Mouse (Mus musculus) hindbrain, embryonic 11.5 days (tissue): ENCODE results near the gene Cdc37. TPM values are rescaled to one million over a fixed set of nuclear protein-coding genes. Genes with fewer than 3 reads are reported as not detected.

Experiments
- ATAC-seq: fragments of 200-750 bp; cut with Nextera tagmentation; 2 replicates; pipeline ENCODE4 v1.8.0; 2017; ENCODE audit warnings: mild to moderate bottlenecking, moderate TSS enrichment, moderate library complexity; ENCODE audit not compliant: low FRiP score
- DNase-seq: peaks from one replicate; pipeline ENCODE4 v3.0.0-alpha.2; 2015; ENCODE audit warnings: low spot score
- H3K27ac ChIP-seq: fragments of 300-500 bp; sonication (generic); 2 replicates; pipeline ENCODE4 v1.5.1; 2014; ENCODE audit warnings: mild to moderate bottlenecking, low read depth, low read length
- H3K27me3 ChIP-seq: fragments of 300-500 bp; sonication (generic); 2 replicates; pipeline ENCODE4 v1.6.1; 2014; ENCODE audit warnings: mild to moderate bottlenecking, low read length, moderate library complexity, mixed read lengths; ENCODE audit not compliant: control insufficient read depth, insufficient read depth
- H3K36me3 ChIP-seq: fragments of 300-500 bp; sonication (generic); 2 replicates; pipeline ENCODE4 v1.6.1; 2014; ENCODE audit warnings: mild to moderate bottlenecking, low read length, moderate library complexity, mixed read lengths; ENCODE audit not compliant: control insufficient read depth, insufficient read depth
- H3K4me1 ChIP-seq: fragments of 300-500 bp; sonication (generic); replicated peaks from 2 replicates; pipeline ENCODE4 v1.6.1; 2014; ENCODE audit warnings: low read length, mixed read lengths; ENCODE audit not compliant: control insufficient read depth, insufficient read depth
- H3K4me2 ChIP-seq: fragments of 300-500 bp; sonication (generic); replicated peaks from 2 replicates; pipeline ENCODE4 v1.6.1; 2014; ENCODE audit warnings: mild to moderate bottlenecking, low read depth, low read length
- H3K4me3 ChIP-seq: fragments of 300-500 bp; sonication (generic); 2 replicates; pipeline ENCODE4 v1.5.1; 2014; ENCODE audit warnings: low read depth, low read length
- H3K9ac ChIP-seq: fragments of 300-500 bp; sonication (generic); 2 replicates; pipeline ENCODE4 v1.6.1; 2014; ENCODE audit warnings: low read depth, low read length
- H3K9me3 ChIP-seq: fragments of 300-500 bp; sonication (generic); 2 replicates; pipeline ENCODE4 v1.6.1; 2016; ENCODE audit warnings: low read length; ENCODE audit not compliant: control insufficient read depth
- WGBS: fragments of 180-500 bp; shearing (Covaris S2); extraction: QIAGEN DNeasy Blood & Tissue Kit; methylation state at CpG from one replicate; pipeline ENCODE4 v1.1.7; 2014; 5-methylcytosine and 5-hydroxymethylcytosine counted together
- polyA plus RNA-seq: library from polyadenylated mRNA; unstranded; fragments of >200 nt; fragmentation: Nextera tagmentation; extraction: Ambion mirVana; gene quantifications from 2 replicates; pipeline ENCODE4 v1.2.1, GENCODE M21; 2014

The Cdc37 gene
- polyA plus RNA-seq, 1 experiment from 2014 or later, result 306 TPM

- no peak overlapping the region for H3K9ac ChIP-seq
- 0 out of 2 replicates have a peak overlapping the region, but pooled peaks have one; percentile 8 for H3K4me3 ChIP-seq
- H3K27me3 ChIP-seq, result peaks cover 52% of the 10 kb centered on the region
- no peak overlapping the region for H3K4me2 ChIP-seq
- under 1% methylated on average over 26 of the region's 26 CpGs for WGBS
- H3K36me3 ChIP-seq, result no peaks in the 10 kb centered on the region
- peak; percentile 25 for DNase-seq
- no peaks in the 10 kb centered on the region for H3K9me3 ChIP-seq
- H3K4me1 ChIP-seq, result peaks cover 17% of the 10 kb centered on the region; the same call in 1 of the 2 replicates
- no peak overlapping the region for H3K27ac ChIP-seq
- no peak for ATAC-seq
These were observed 14.3 kb upstream of the Cdc37 start for GRCm38 (mm10) chr9:21164072-21164471.

GRCm38 (mm10) chr9:21163086-21164050, 13.6 kb upstream of the Cdc37 start:
- Histone ChIP-seq H3K4me3 (no peak overlapping the region), H3K9me3 (no peaks in the 10 kb centered on the region), H3K9ac (no peak overlapping the region), H3K27me3 (peaks cover 52% of the 10 kb centered on the region), H3K36me3 (no peaks in the 10 kb centered on the region), H3K27ac (no peak overlapping the region), H3K4me2 (no peak overlapping the region), H3K4me1 (peaks cover 16% of the 10 kb centered on the region; the same call in 1 of the 2 replicates)
- DNase-seq (no peak), ATAC-seq (no peak)
- WGBS, result 33% methylated on average over 11 of the region's 11 CpGs

- Histone ChIP-seq H3K4me3 (peak overlapping the region; percentile 50), H3K9me3 (no peaks in the 10 kb centered on the region), H3K36me3 (no peaks in the 10 kb centered on the region), H3K27ac (no peak overlapping the region), H3K27me3 (peaks cover 42% of the 10 kb centered on the region), H3K9ac (peak overlapping the region; percentile 72), H3K4me2 (peak overlapping the region; percentile 92), H3K4me1 (peaks cover 12% of the 10 kb centered on the region; the same call in 1 of the 2 replicates)
- under 1% methylated on average over 52 of the region's 52 CpGs for WGBS
- DNase-seq (peak; percentile 92), ATAC-seq (peak; percentile 73)
These were observed 11.6 kb upstream of the Cdc37 start for GRCm38 (mm10) chr9:21161209-21161909.

GRCm38 (mm10) chr9:21154787-21155186, 5.0 kb upstream of the Cdc37 start:
- no peak overlapping the region for H3K4me3 ChIP-seq
- no peak for DNase-seq
- ATAC-seq, result no peak
- no peaks in the 10 kb centered on the region for H3K9me3 ChIP-seq
- H3K27me3 ChIP-seq, result no peaks in the 10 kb centered on the region
- no peak overlapping the region for H3K27ac ChIP-seq
- H3K4me2 ChIP-seq, result no peak overlapping the region
- peaks cover 3% of the 10 kb centered on the region; the same call in 1 of the 2 replicates for H3K4me1 ChIP-seq
- WGBS, result 89% methylated on average over 3 of the region's 3 CpGs
- H3K9ac ChIP-seq, result no peak overlapping the region
- no peaks in the 10 kb centered on the region for H3K36me3 ChIP-seq

- H3K4me1 ChIP-seq, result peaks cover 3% of the 10 kb centered on the region; the same call in 1 of the 2 replicates
- peak overlapping the region; percentile 19; the same call in 1 of the 2 replicates for H3K4me3 ChIP-seq
- DNase-seq (peak; percentile 45), ATAC-seq (no peak)
- WGBS, result 11% methylated on average over 5 of the region's 5 CpGs
- H3K9me3 ChIP-seq, result no peaks in the 10 kb centered on the region
- no peaks in the 10 kb centered on the region for H3K27me3 ChIP-seq
- peak overlapping the region; percentile 37 for H3K4me2 ChIP-seq
- no peak overlapping the region for H3K9ac ChIP-seq
- H3K27ac ChIP-seq, result no peak overlapping the region
- no peaks in the 10 kb centered on the region for H3K36me3 ChIP-seq
These were observed 4.1 kb upstream of the Cdc37 start for GRCm38 (mm10) chr9:21153833-21154232.

GRCm38 (mm10) chr9:21153331-21153730, 3.5 kb upstream of the Cdc37 start:
- Histone ChIP-seq H3K9me3 (no peaks in the 10 kb centered on the region), H3K4me1 (peaks cover 7% of the 10 kb centered on the region), H3K27me3 (no peaks in the 10 kb centered on the region), H3K4me2 (peak overlapping the region; percentile 37), H3K4me3 (peak overlapping the region; percentile 19; the same call in 1 of the 2 replicates), H3K9ac (no peak overlapping the region), H3K36me3 (no peaks in the 10 kb centered on the region), H3K27ac (no peak overlapping the region)
- DNase-seq (no peak), ATAC-seq (no peak)
- 7% methylated on average over 12 of the region's 12 CpGs for WGBS

- H3K36me3 ChIP-seq, result no peaks in the 10 kb centered on the region
- WGBS, result 3% methylated on average over 11 of the region's 11 CpGs
- peaks cover 12% of the 10 kb centered on the region for H3K4me1 ChIP-seq
- no peak for ATAC-seq
- H3K9ac ChIP-seq, result no peak overlapping the region
- H3K27me3 ChIP-seq, result no peaks in the 10 kb centered on the region
- no peak overlapping the region for H3K27ac ChIP-seq
- peak; percentile 64 for DNase-seq
- H3K9me3 ChIP-seq, result no peaks in the 10 kb centered on the region
- H3K4me3 ChIP-seq, result no peak overlapping the region
- H3K4me2 ChIP-seq, result no peak overlapping the region
These were observed 2.9 kb upstream of the Cdc37 start for GRCm38 (mm10) chr9:21152715-21153114.

- Histone ChIP-seq H3K4me1 (peaks cover 16% of the 10 kb centered on the region), H3K9ac (peak overlapping the region; percentile 73), H3K9me3 (no peaks in the 10 kb centered on the region), H3K27me3 (no peaks in the 10 kb centered on the region), H3K4me3 (peak overlapping the region; percentile 65), H3K27ac (peak overlapping the region; percentile 40; the same call in 1 of the 2 replicates), H3K4me2 (peak overlapping the region; percentile 85), H3K36me3 (peaks cover 3% of the 10 kb centered on the region; the same call in 1 of the 2 replicates)
- DNase-seq (no peak), ATAC-seq (no peak)
- 7% methylated on average over 8 of the region's 8 CpGs for WGBS
These were observed 617 bp downstream of the Cdc37 start for GRCm38 (mm10) chr9:21149077-21149653.
